Mouse (Mus musculus): ENCODE data around the gene Dlgap4. TPM values are rescaled to one million over a fixed set of nuclear protein-coding genes. Genes with fewer than 3 reads are reported as not detected.

Gene Dlgap4
- total and polyA plus RNA-seq, 3 experiments, result 15.7 to 113 (median 54.8) TPM

DNA sequence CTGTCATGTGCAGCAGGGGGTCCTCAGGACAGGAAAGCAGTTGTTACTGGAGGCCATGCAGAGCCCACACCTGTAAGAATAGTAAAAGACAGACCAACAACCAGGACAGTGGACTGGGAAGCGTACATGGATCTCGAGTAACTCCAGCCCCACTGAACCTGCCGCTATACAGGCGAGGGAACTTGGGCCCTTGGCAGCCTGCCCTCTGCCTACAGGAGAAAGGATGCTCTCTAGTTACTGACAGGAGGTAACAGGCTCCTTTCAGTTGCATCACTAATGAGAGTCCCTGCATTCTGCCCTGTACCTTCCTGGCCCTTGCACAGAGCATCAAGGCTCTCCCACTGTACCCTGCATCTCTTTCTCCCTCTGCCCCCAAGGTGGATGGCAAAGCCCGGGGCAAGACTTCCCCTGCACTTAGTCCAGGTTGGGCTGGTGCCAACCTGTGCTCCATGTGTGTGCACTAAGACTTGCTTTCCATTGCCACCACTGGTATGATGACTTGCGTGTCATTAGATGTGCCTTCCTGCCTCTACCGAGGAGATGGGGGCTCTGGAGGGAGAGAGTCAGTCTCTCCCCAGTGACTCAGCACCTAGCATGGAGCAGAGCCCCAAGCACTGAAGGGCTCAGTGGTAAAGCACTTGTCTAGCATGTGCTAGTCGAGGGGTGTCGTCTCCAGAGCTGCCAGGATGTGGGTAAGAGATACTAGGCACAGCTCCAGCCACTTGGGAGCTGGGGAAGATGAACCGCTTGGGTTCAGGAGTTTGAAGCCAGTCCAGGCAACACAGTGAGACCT is 152.9 kb downstream of the Dlgap4 start:
- peak; percentile 75 for ATAC-seq (ENCODE audit: extremely low read depth, insufficient number of reproducible peaks, low FRiP score, poor library complexity, severe bottlenecking)
- H3K36me3 ChIP-seq (replicated peaks), result peaks cover 32% of the 10 kb centered on the region
- H3K27me3 ChIP-seq (ENCODE audit: insufficient read depth, low read length), result no peaks in the 10 kb centered on the region
- H3K4me3 ChIP-seq (ENCODE audit: low read depth, low read length), result no peak overlapping the region
- TF ChIP-seq GATA1 (IDR thresholded peaks at IDR 0.05; ENCODE audit: borderline replicate concordance, low read length), result no peak
- peaks cover 35% of the 10 kb centered on the region for H3K4me1 ChIP-seq (ENCODE audit: insufficient read depth, low read depth, low read length)
- H3K9me3 ChIP-seq (replicated peaks), result no peaks in the 10 kb centered on the region
- peak; percentile 54 for DNase-seq (ENCODE audit: low spot score)

DNA sequence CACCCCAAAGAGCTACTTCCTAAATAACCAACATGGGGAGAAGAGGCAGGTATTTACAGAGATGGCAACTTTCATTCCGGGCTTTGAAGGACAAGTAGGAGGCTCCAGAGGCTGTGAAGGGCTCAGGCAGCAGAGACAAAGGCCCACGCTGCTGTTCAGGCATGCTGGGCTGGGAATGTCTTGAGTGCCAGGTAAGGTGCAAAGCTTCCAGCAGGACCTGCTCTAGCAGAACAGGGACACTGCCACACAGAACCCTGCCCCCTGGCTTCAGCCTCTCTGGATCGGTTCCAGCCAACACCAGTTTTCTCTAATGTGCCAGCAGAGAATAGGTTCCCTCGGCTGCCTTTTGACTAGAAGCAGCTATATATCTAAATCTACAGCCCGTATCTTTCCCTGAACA is 153.6 kb downstream of the Dlgap4 start:
- Histone ChIP-seq H3K9me3 (replicated peaks) (no peaks in the 10 kb centered on the region), H3K4me1 (ENCODE audit: insufficient read depth, low read depth, low read length) (peaks cover 31% of the 10 kb centered on the region), H3K27me3 (ENCODE audit: insufficient read depth, low read length) (no peaks in the 10 kb centered on the region), H3K36me3 (replicated peaks) (peaks cover 25% of the 10 kb centered on the region), H3K4me3 (ENCODE audit: low read depth, low read length) (no peak overlapping the region)
- ATAC-seq (ENCODE audit: extremely low read depth, insufficient number of reproducible peaks, low FRiP score, poor library complexity, severe bottlenecking) (no peak), DNase-seq (ENCODE audit: low spot score) (no peak)
- TF ChIP-seq GATA2 (IDR thresholded peaks at IDR 0.05; ENCODE audit: borderline replicate concordance, low read depth, low read length) (no peak), CTCF (IDR thresholded peaks at IDR 0.05; ENCODE audit: low read depth, low read length) (no peak), TAL1 (conservative IDR thresholded peaks at IDR 0.05; ENCODE audit: low read depth, low read length) (no peak), GATA1 (IDR thresholded peaks at IDR 0.05; ENCODE audit: borderline replicate concordance, low read length) (no peak), POLR2AphosphoS5 (IDR thresholded peaks at IDR 0.05; ENCODE audit: insufficient replicate concordance, low read depth, low read length) (no peak)

- peaks cover 4% of the 10 kb centered on the region for H3K36me3 ChIP-seq (replicated peaks)
- DNase-seq (ENCODE audit: low spot score) (no peak), ATAC-seq (ENCODE audit: extremely low read depth, insufficient number of reproducible peaks, low FRiP score, poor library complexity, severe bottlenecking) (no peak)
- H3K4me3 ChIP-seq (ENCODE audit: low read depth, low read length), result no peak overlapping the region
- no peaks in the 10 kb centered on the region for H3K9me3 ChIP-seq (replicated peaks)
- TF ChIP-seq CTCF (IDR thresholded peaks at IDR 0.05; ENCODE audit: low read depth, low read length) (no peak), GATA1 (IDR thresholded peaks at IDR 0.05; ENCODE audit: borderline replicate concordance, low read length) (no peak), GATA2 (IDR thresholded peaks at IDR 0.05; ENCODE audit: borderline replicate concordance, low read depth, low read length) (no peak), POLR2AphosphoS5 (IDR thresholded peaks at IDR 0.05; ENCODE audit: insufficient replicate concordance, low read depth, low read length) (no peak), TAL1 (conservative IDR thresholded peaks at IDR 0.05; ENCODE audit: low read depth, low read length) (no peak)
- H3K4me1 ChIP-seq (ENCODE audit: insufficient read depth, low read depth, low read length), result peaks cover 25% of the 10 kb centered on the region
- no peaks in the 10 kb centered on the region for H3K27me3 ChIP-seq (ENCODE audit: insufficient read depth, low read length)
Measured at GRCm38 (mm10) chr2:156769274-156769673, 155.8 kb downstream of the Dlgap4 start.

DNA sequence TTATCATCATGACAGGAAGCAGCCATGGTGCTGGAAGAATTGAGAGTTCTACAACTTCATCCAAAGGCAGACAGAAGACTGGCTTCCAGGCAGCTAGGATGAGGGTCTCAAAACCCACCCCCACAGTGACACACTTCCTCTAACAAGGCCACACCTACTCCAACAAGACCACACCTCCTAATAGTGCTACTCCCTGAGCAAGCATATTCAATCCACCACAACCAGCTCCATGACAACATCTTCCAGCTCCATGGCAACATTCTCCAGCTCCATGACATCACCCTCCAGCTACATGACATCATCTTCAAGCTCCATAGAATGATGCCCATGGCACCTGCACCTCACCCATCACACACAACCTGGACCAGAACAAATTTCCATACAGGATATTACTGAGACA is 160.0 kb downstream of the Dlgap4 start:
- Histone ChIP-seq H3K27me3 (ENCODE audit: insufficient read depth, low read length) (peaks cover 5% of the 10 kb centered on the region; the same call in 1 of the 2 replicates), H3K4me1 (ENCODE audit: insufficient read depth, low read depth, low read length) (peaks cover 34% of the 10 kb centered on the region), H3K4me3 (ENCODE audit: low read depth, low read length) (no peak overlapping the region), H3K9me3 (replicated peaks) (0 out of 2 replicates have a peak, but pooled peaks cover 2% of the 10 kb centered on the region), H3K36me3 (replicated peaks) (no peaks in the 10 kb centered on the region)
- no peak for TF ChIP-seq POLR2AphosphoS5 (IDR thresholded peaks at IDR 0.05; ENCODE audit: insufficient replicate concordance, low read depth, low read length)
- no peak for DNase-seq (ENCODE audit: low spot score)
- ATAC-seq (ENCODE audit: extremely low read depth, insufficient number of reproducible peaks, low FRiP score, poor library complexity, severe bottlenecking), result no peak

GRCm38 (mm10) chr2:156774035-156774737 is 160.7 kb downstream of the Dlgap4 start:
- Histone ChIP-seq H3K27me3 (ENCODE audit: insufficient read depth, low read length) (peaks cover 5% of the 10 kb centered on the region; the same call in 1 of the 2 replicates), H3K9me3 (replicated peaks) (0 out of 2 replicates have a peak, but pooled peaks cover 2% of the 10 kb centered on the region), H3K36me3 (replicated peaks) (no peaks in the 10 kb centered on the region), H3K4me3 (ENCODE audit: low read depth, low read length) (no peak overlapping the region), H3K4me1 (ENCODE audit: insufficient read depth, low read depth, low read length) (peaks cover 41% of the 10 kb centered on the region)
- no peak for TF ChIP-seq GATA2 (IDR thresholded peaks at IDR 0.05; ENCODE audit: borderline replicate concordance, low read depth, low read length)
- no peak for TF ChIP-seq POLR2AphosphoS5 (IDR thresholded peaks at IDR 0.05; ENCODE audit: insufficient replicate concordance, low read depth, low read length)
- TF ChIP-seq TAL1 (conservative IDR thresholded peaks at IDR 0.05; ENCODE audit: low read depth, low read length), result no peak
- TF ChIP-seq CTCF (IDR thresholded peaks at IDR 0.05; ENCODE audit: low read depth, low read length), result no peak
- TF ChIP-seq GATA1 (IDR thresholded peaks at IDR 0.05; ENCODE audit: borderline replicate concordance, low read length), result no peak
- no peak for ATAC-seq (ENCODE audit: extremely low read depth, insufficient number of reproducible peaks, low FRiP score, poor library complexity, severe bottlenecking)
- no peak for DNase-seq (ENCODE audit: low spot score)

GRCm38 (mm10) chr2:156774738-156775454 is 161.4 kb downstream of the Dlgap4 start, which contains the start of gene Myl9:
Gene Myl9 (plus strand): TSS chr2:156775420.
- H3K36me3 ChIP-seq (replicated peaks), result no peaks in the 10 kb centered on the region
- peak within 1 kb of the TSS; percentile 51; the same call in 1 of the 2 replicates for H3K4me3 ChIP-seq (ENCODE audit: low read depth, low read length)
- ATAC-seq (ENCODE audit: extremely low read depth, insufficient number of reproducible peaks, low FRiP score, poor library complexity, severe bottlenecking) (no peak), DNase-seq (ENCODE audit: low spot score) (no peak)
- H3K27me3 ChIP-seq (ENCODE audit: insufficient read depth, low read length), result peaks cover 5% of the 10 kb centered on the region; the same call in 1 of the 2 replicates
- H3K9me3 ChIP-seq (replicated peaks), result 0 out of 2 replicates have a peak, but pooled peaks cover 2% of the 10 kb centered on the region
- TF ChIP-seq TAL1 (conservative IDR thresholded peaks at IDR 0.05; ENCODE audit: low read depth, low read length) (no peak), CTCF (IDR thresholded peaks at IDR 0.05; ENCODE audit: low read depth, low read length) (no peak)
- H3K4me1 ChIP-seq (ENCODE audit: insufficient read depth, low read depth, low read length), result peaks cover 48% of the 10 kb centered on the region

Measured in G1E (cell line).